Mouse (Mus musculus): ENCODE results near the gene Efcc1. TPM values are rescaled to one million over a fixed set of nuclear protein-coding genes. Genes with fewer than 3 reads are reported as not detected.
A peak's percentile ranks its signal among the peaks of the same experiment; 100 is the strongest.

The Efcc1 gene
- polyA plus RNA-seq, 1 experiment, result 4.0 TPM

GRCm38 (mm10) chr6:87728102-87728501 lies 2.6 kb upstream of the Efcc1 start:
- WGBS, result 70% methylated on average over 3 of the region's 3 CpGs
- no peak for DNase-seq
- Histone ChIP-seq H3K27ac (ENCODE audit: insufficient read depth, low read length) (no peak overlapping the region), H3K4me1 (ENCODE audit: control insufficient read depth, insufficient read depth, low read length) (no peaks in the 10 kb centered on the region), H3K4me3 (replicated peaks; ENCODE audit: insufficient read depth, low read depth, low read length) (no peak overlapping the region), H3K27me3 (ENCODE audit: control insufficient read depth, insufficient read depth, low read length) (no peaks in the 10 kb centered on the region; the same call in 1 of the 2 replicates)
- TF ChIP-seq POLR2A (IDR thresholded peaks at IDR 0.05; ENCODE audit: borderline replicate concordance, insufficient read depth, low read length) (no peak), CTCF (IDR thresholded peaks at IDR 0.05; ENCODE audit: borderline replicate concordance, insufficient read depth, low read depth, low read length) (no peak)

DNA sequence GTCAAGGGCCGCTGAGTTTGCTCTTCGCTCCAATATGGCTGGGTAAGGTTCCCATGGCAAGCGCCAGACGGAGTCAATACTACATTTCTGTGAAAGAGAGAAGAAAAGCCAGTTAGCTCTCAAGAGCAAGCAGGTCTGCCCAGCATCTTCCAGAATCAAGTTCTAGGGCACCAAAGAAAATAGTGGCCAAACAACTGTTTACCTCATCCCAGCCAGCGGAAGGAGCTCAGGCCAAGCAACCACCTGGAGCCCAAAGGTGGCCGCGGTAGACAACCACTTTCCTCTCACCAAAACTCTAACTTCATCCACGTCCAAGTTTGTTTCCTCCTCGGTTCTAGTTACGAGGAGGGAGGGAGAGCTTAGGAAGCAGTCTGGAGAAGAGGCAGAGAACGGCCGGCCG lies 528 bp upstream of the Efcc1 start:
- Histone ChIP-seq H3K27me3 (ENCODE audit: control insufficient read depth, insufficient read depth, low read length) (no peaks in the 10 kb centered on the region; the same call in 1 of the 2 replicates), H3K27ac (ENCODE audit: insufficient read depth, low read length) (no peak overlapping the region), H3K4me1 (ENCODE audit: control insufficient read depth, insufficient read depth, low read length) (no peaks in the 10 kb centered on the region), H3K4me3 (replicated peaks; ENCODE audit: insufficient read depth, low read depth, low read length) (peak overlapping the region; percentile 32)
- no peak for TF ChIP-seq CTCF (IDR thresholded peaks at IDR 0.05; ENCODE audit: borderline replicate concordance, insufficient read depth, low read depth, low read length)
- TF ChIP-seq POLR2A (IDR thresholded peaks at IDR 0.05; ENCODE audit: borderline replicate concordance, insufficient read depth, low read length), result no peak
- 21% methylated on average over 13 of the region's 13 CpGs for WGBS
- DNase-seq, result no peak

DNA sequence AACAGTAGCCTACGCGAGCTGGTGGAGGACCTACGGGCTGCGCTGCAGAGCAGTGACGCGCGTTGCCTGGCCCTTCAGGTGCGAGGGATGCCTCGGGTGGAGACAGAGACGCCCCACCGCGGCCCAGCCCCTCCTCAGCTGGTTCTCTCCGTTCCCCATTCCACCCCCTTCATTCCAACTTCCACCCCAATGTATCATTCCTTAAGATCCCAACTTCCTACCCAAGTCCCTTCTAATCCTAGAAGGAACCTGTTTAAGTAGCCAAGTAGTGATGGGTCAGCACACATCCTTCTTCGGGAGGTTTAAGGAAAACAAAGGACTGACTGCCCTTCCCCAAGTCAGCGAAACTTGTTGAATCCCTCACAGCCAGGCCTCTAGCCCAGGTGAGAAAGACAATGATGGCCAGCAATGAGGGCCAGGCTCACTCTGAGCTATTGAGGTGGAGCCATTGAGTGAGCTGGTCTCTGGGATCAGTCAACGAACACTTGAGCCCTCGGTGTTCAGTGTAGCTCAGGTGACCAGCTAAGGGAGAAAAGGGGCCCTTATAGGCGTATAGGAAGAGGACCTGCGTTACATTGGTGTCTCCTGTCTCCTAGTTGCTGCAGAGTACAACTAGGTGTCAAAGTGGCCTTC lies 910 bp downstream of the Efcc1 start:
- Histone ChIP-seq H3K4me3 (replicated peaks; ENCODE audit: insufficient read depth, low read depth, low read length) (peak overlapping the region; percentile 25), H3K4me1 (ENCODE audit: control insufficient read depth, insufficient read depth, low read length) (no peaks in the 10 kb centered on the region), H3K27ac (ENCODE audit: insufficient read depth, low read length) (no peak overlapping the region), H3K27me3 (ENCODE audit: control insufficient read depth, insufficient read depth, low read length) (no peaks in the 10 kb centered on the region; the same call in 1 of the 2 replicates)
- no peak for DNase-seq
- TF ChIP-seq CTCF (IDR thresholded peaks at IDR 0.05; ENCODE audit: borderline replicate concordance, insufficient read depth, low read depth, low read length) (no peak), POLR2A (IDR thresholded peaks at IDR 0.05; ENCODE audit: borderline replicate concordance, insufficient read depth, low read length) (no peak)
- WGBS, result 6% methylated on average over 19 of the region's 19 CpGs

- peak in 1 of 2 experiments; percentile 10 for DNase-seq
- TF ChIP-seq CTCF (IDR thresholded peaks at IDR 0.05; ENCODE audit: borderline replicate concordance, insufficient read depth, low read depth, low read length) (no peak), POLR2A (IDR thresholded peaks at IDR 0.05; ENCODE audit: borderline replicate concordance, insufficient read depth, low read length) (no peak)
- 4% methylated on average over 52 of the region's 53 CpGs for WGBS
- Histone ChIP-seq H3K27me3 (ENCODE audit: control insufficient read depth, insufficient read depth, low read length) (no peaks in the 10 kb centered on the region; the same call in 1 of the 2 replicates), H3K4me1 (ENCODE audit: control insufficient read depth, insufficient read depth, low read length) (no peaks in the 10 kb centered on the region), H3K27ac (ENCODE audit: insufficient read depth, low read length) (no peak overlapping the region), H3K4me3 (replicated peaks; ENCODE audit: insufficient read depth, low read depth, low read length) (peak overlapping the region; percentile 16)
Observed at GRCm38 (mm10) chr6:87732151-87733011, 1.7 kb downstream of the Efcc1 start.

GRCm38 (mm10) chr6:87733131-87733930 lies 2.7 kb downstream of the Efcc1 start:
- H3K27me3 ChIP-seq (ENCODE audit: control insufficient read depth, insufficient read depth, low read length), result no peaks in the 10 kb centered on the region; the same call in 1 of the 2 replicates
- TF ChIP-seq CTCF (IDR thresholded peaks at IDR 0.05; ENCODE audit: borderline replicate concordance, insufficient read depth, low read depth, low read length) (no peak), POLR2A (IDR thresholded peaks at IDR 0.05; ENCODE audit: borderline replicate concordance, insufficient read depth, low read length) (no peak)
- no peak overlapping the region for H3K4me3 ChIP-seq (replicated peaks; ENCODE audit: insufficient read depth, low read depth, low read length)
- no peaks in the 10 kb centered on the region for H3K4me1 ChIP-seq (ENCODE audit: control insufficient read depth, insufficient read depth, low read length)
- H3K27ac ChIP-seq (ENCODE audit: insufficient read depth, low read length), result no peak overlapping the region
- WGBS, result 28% methylated on average over 14 of the region's 14 CpGs
- DNase-seq, result no peak

GRCm38 (mm10) chr6:87734136-87734535 lies 3.5 kb downstream of the Efcc1 start:
- DNase-seq, result no peak
- no peaks in the 10 kb centered on the region for H3K4me1 ChIP-seq (ENCODE audit: control insufficient read depth, insufficient read depth, low read length)
- H3K4me3 ChIP-seq (replicated peaks; ENCODE audit: insufficient read depth, low read depth, low read length), result no peak overlapping the region
- WGBS, result 83% methylated on average over 5 of the region's 5 CpGs
- no peaks in the 10 kb centered on the region; the same call in 1 of the 2 replicates for H3K27me3 ChIP-seq (ENCODE audit: control insufficient read depth, insufficient read depth, low read length)
- TF ChIP-seq CTCF (IDR thresholded peaks at IDR 0.05; ENCODE audit: borderline replicate concordance, insufficient read depth, low read depth, low read length) (no peak), POLR2A (IDR thresholded peaks at IDR 0.05; ENCODE audit: borderline replicate concordance, insufficient read depth, low read length) (no peak)
- no peak overlapping the region for H3K27ac ChIP-seq (ENCODE audit: insufficient read depth, low read length)

GRCm38 (mm10) chr6:87736923-87737322 lies 6.3 kb downstream of the Efcc1 start:
- no peak for DNase-seq
- 81% methylated on average over 4 of the region's 4 CpGs for WGBS
- Histone ChIP-seq H3K4me1 (ENCODE audit: control insufficient read depth, insufficient read depth, low read length) (no peaks in the 10 kb centered on the region), H3K27me3 (ENCODE audit: control insufficient read depth, insufficient read depth, low read length) (no peaks in the 10 kb centered on the region), H3K27ac (ENCODE audit: insufficient read depth, low read length) (no peak overlapping the region), H3K4me3 (replicated peaks; ENCODE audit: insufficient read depth, low read depth, low read length) (no peak overlapping the region)
- TF ChIP-seq CTCF (IDR thresholded peaks at IDR 0.05; ENCODE audit: borderline replicate concordance, insufficient read depth, low read depth, low read length) (no peak), POLR2A (IDR thresholded peaks at IDR 0.05; ENCODE audit: borderline replicate concordance, insufficient read depth, low read length) (no peak)

All from cerebellum, adult 2 months (tissue).